Mouse (Mus musculus): ENCODE data around the gene Clk4.

GRCm38 (mm10) chr11:51234626-51235025 is 26.9 kb upstream of the Clk4 start:
- no peak for TF ChIP-seq CTCF (conservative IDR thresholded peaks at IDR 0.05; ENCODE audit: low read length)
- TF ChIP-seq NANOG (IDR thresholded peaks at IDR 0.05; ENCODE audit: borderline replicate concordance, low read length) = no peak
- TF ChIP-seq POU5F1 (IDR thresholded peaks at IDR 0.05; ENCODE audit: borderline replicate concordance, low read length) = no peak

Data from E14TG2a.4 (cell line).